Mouse (Mus musculus): ENCODE measurements around the gene Gsdma3. TPM values are rescaled to one million over a fixed set of nuclear protein-coding genes. Genes with fewer than 3 reads are reported as not detected.

Gene Gsdma3
- polyA plus RNA-seq, 1 experiment from 2014 or later, result not detected

- H3K27me3 ChIP-seq (ENCODE audit: control insufficient read depth, insufficient read depth, low read length), result no peaks in the 10 kb centered on the region
- peak within 1 kb of the TSS; percentile 94 for H3K9ac ChIP-seq (ENCODE audit: low read depth, low read length)
- ATAC-seq (ENCODE audit: low FRiP score) (peak; percentile 97), DNase-seq (ENCODE audit: low spot score) (peak; percentile 98)
- no peaks in the 10 kb centered on the region for H3K4me1 ChIP-seq (replicated peaks; ENCODE audit: control insufficient read depth, insufficient read depth, low read length)
- H3K36me3 ChIP-seq (ENCODE audit: control insufficient read depth, insufficient read depth, low read length), result no peaks in the 10 kb centered on the region
- H3K4me2 ChIP-seq (replicated peaks; ENCODE audit: low read depth, low read length), result peak within 1 kb of the TSS; percentile 76
- H3K27ac ChIP-seq (ENCODE audit: low read depth, low read length), result peak within 1 kb of the TSS; percentile 39; the same call in 1 of the 2 replicates
- WGBS, result 6% methylated on average over 45 of the region's 45 CpGs
- H3K4me3 ChIP-seq (ENCODE audit: low read depth, low read length), result peak within 1 kb of the TSS; percentile 96
- no peaks in the 10 kb centered on the region for H3K9me3 ChIP-seq (ENCODE audit: control insufficient read depth, low read length)
Observed at GRCm38 (mm10) chr11:98681786-98682745, 55.9 kb downstream of the Gsdma3 start, which contains the start of gene Psmd3. Gene Psmd3 (plus strand): TSS chr11:98682554.

- H3K4me3 ChIP-seq (ENCODE audit: low read depth, low read length), result peak overlapping the region; percentile 96
- H3K27me3 ChIP-seq (ENCODE audit: control insufficient read depth, insufficient read depth, low read length), result no peaks in the 10 kb centered on the region
- WGBS, result 0% methylated on average over 13 of the region's 23 CpGs
- H3K4me1 ChIP-seq (replicated peaks; ENCODE audit: control insufficient read depth, insufficient read depth, low read length), result no peaks in the 10 kb centered on the region
- DNase-seq (ENCODE audit: low spot score) (no peak), ATAC-seq (ENCODE audit: low FRiP score) (peak; percentile 45)
- 0 out of 2 replicates have a peak overlapping the region, but pooled peaks have one; percentile 39 for H3K27ac ChIP-seq (ENCODE audit: low read depth, low read length)
- peak overlapping the region; percentile 94 for H3K9ac ChIP-seq (ENCODE audit: low read depth, low read length)
- H3K36me3 ChIP-seq (ENCODE audit: control insufficient read depth, insufficient read depth, low read length), result peaks cover 4% of the 10 kb centered on the region; the same call in 1 of the 2 replicates
- H3K9me3 ChIP-seq (ENCODE audit: control insufficient read depth, low read length), result no peaks in the 10 kb centered on the region
- peak overlapping the region; percentile 76 for H3K4me2 ChIP-seq (replicated peaks; ENCODE audit: low read depth, low read length)
Observed at GRCm38 (mm10) chr11:98682811-98683210, 56.7 kb downstream of the Gsdma3 start.

- Histone ChIP-seq H3K27ac (ENCODE audit: low read depth, low read length) (no peak overlapping the region), H3K4me1 (replicated peaks; ENCODE audit: control insufficient read depth, insufficient read depth, low read length) (no peaks in the 10 kb centered on the region), H3K36me3 (ENCODE audit: control insufficient read depth, insufficient read depth, low read length) (peaks cover 9% of the 10 kb centered on the region; the same call in 1 of the 2 replicates), H3K4me2 (replicated peaks; ENCODE audit: low read depth, low read length) (no peak overlapping the region), H3K4me3 (ENCODE audit: low read depth, low read length) (no peak overlapping the region), H3K9ac (ENCODE audit: low read depth, low read length) (no peak overlapping the region), H3K9me3 (ENCODE audit: control insufficient read depth, low read length) (no peaks in the 10 kb centered on the region), H3K27me3 (ENCODE audit: control insufficient read depth, insufficient read depth, low read length) (no peaks in the 10 kb centered on the region)
- WGBS, result 92% methylated on average over 9 of the region's 9 CpGs
- no peak for ATAC-seq (ENCODE audit: low FRiP score)
- no peak for DNase-seq (ENCODE audit: low spot score)
Observed at GRCm38 (mm10) chr11:98685642-98686041, 59.5 kb downstream of the Gsdma3 start.

- WGBS, result 92% methylated on average over 4 of the region's 4 CpGs
- ATAC-seq (ENCODE audit: low FRiP score), result no peak
- Histone ChIP-seq H3K27me3 (ENCODE audit: control insufficient read depth, insufficient read depth, low read length) (no peaks in the 10 kb centered on the region), H3K4me2 (replicated peaks; ENCODE audit: low read depth, low read length) (no peak overlapping the region), H3K9ac (ENCODE audit: low read depth, low read length) (no peak overlapping the region), H3K4me1 (replicated peaks; ENCODE audit: control insufficient read depth, insufficient read depth, low read length) (no peaks in the 10 kb centered on the region), H3K27ac (ENCODE audit: low read depth, low read length) (no peak overlapping the region), H3K9me3 (ENCODE audit: control insufficient read depth, low read length) (no peaks in the 10 kb centered on the region), H3K4me3 (ENCODE audit: low read depth, low read length) (no peak overlapping the region), H3K36me3 (ENCODE audit: control insufficient read depth, insufficient read depth, low read length) (peaks cover 15% of the 10 kb centered on the region)
- no peak for DNase-seq (ENCODE audit: low spot score)
Observed at GRCm38 (mm10) chr11:98686976-98687375, 60.8 kb downstream of the Gsdma3 start.

Other genes with a start within 250 kb of the Gsdma3 start
- gene Tcap, start 242.5 kb upstream of the Gsdma3 start, polyA plus RNA-seq (2014; fragmentation: Nextera tagmentation; extraction: Ambion mirVana), result 0.53 and 0.54 TPM in 2 replicates
- 0.54 and 0.93 TPM in 2 replicates for gene Pnmt, start 239.9 kb upstream of the Gsdma3 start, polyA plus RNA-seq (2014; fragmentation: Nextera tagmentation; extraction: Ambion mirVana)
- gene Pgap3, start 225.9 kb upstream of the Gsdma3 start, polyA plus RNA-seq (2014; fragmentation: Nextera tagmentation; extraction: Ambion mirVana), result 4.3 and 4.5 TPM in 2 replicates
- gene Erbb2, start 213.9 kb upstream of the Gsdma3 start, polyA plus RNA-seq (2014; fragmentation: Nextera tagmentation; extraction: Ambion mirVana), result 15.5 and 17.2 TPM in 2 replicates
- 152 and 167 TPM in 2 replicates for gene Mien1, start 187.4 kb upstream of the Gsdma3 start, polyA plus RNA-seq (2014; fragmentation: Nextera tagmentation; extraction: Ambion mirVana)
- 2.1 and 3.3 TPM in 2 replicates for gene Grb7, start 180.0 kb upstream of the Gsdma3 start, polyA plus RNA-seq (2014; fragmentation: Nextera tagmentation; extraction: Ambion mirVana)
- gene Ikzf3, start 80.3 kb upstream of the Gsdma3 start, polyA plus RNA-seq (2014; fragmentation: Nextera tagmentation; extraction: Ambion mirVana), result 0.11 and 0.60 TPM in 2 replicates
- gene Zpbp2, start 75.3 kb upstream of the Gsdma3 start, polyA plus RNA-seq (2014; fragmentation: Nextera tagmentation; extraction: Ambion mirVana), result 0.21 TPM in 1 of 2 replicates, not detected in the other
- 10.9 and 12.2 TPM in 2 replicates for gene Ormdl3, start 39.0 kb upstream of the Gsdma3 start, polyA plus RNA-seq (2014; fragmentation: Nextera tagmentation; extraction: Ambion mirVana)
- not detected in 2 replicates for gene Lrrc3c, start 28.1 kb upstream of the Gsdma3 start, polyA plus RNA-seq (2014; fragmentation: Nextera tagmentation; extraction: Ambion mirVana)
- 0.85 and 1.8 TPM in 2 replicates for gene Gm12355, start 699 bp upstream of the Gsdma3 start, polyA plus RNA-seq (2014; fragmentation: Nextera tagmentation; extraction: Ambion mirVana)
- not detected in 2 replicates for gene Gsdma2, start 20.4 kb downstream of the Gsdma3 start, polyA plus RNA-seq (2014; fragmentation: Nextera tagmentation; extraction: Ambion mirVana)
- gene Gsdma, start 38.0 kb downstream of the Gsdma3 start, polyA plus RNA-seq (2014; fragmentation: Nextera tagmentation; extraction: Ambion mirVana), result not detected in 2 replicates
- 154 and 155 TPM in 2 replicates for gene Psmd3, start 56.2 kb downstream of the Gsdma3 start, polyA plus RNA-seq (2014; fragmentation: Nextera tagmentation; extraction: Ambion mirVana)
- gene Csf3, start 74.9 kb downstream of the Gsdma3 start, polyA plus RNA-seq (2014; fragmentation: Nextera tagmentation; extraction: Ambion mirVana), result not detected in 2 replicates
- gene Med24, start 103.1 kb downstream of the Gsdma3 start, polyA plus RNA-seq (2014; fragmentation: Nextera tagmentation; extraction: Ambion mirVana), result 47.3 and 60.8 TPM in 2 replicates
- 34.7 and 41.4 TPM in 2 replicates for gene Thra, start 114.3 kb downstream of the Gsdma3 start, polyA plus RNA-seq (2014; fragmentation: Nextera tagmentation; extraction: Ambion mirVana)
- 0.92 and 1.4 TPM in 2 replicates for gene Nr1d1, start 149.0 kb downstream of the Gsdma3 start, polyA plus RNA-seq (2014; fragmentation: Nextera tagmentation; extraction: Ambion mirVana)
- gene Msl1, start 169.2 kb downstream of the Gsdma3 start, polyA plus RNA-seq (2014; fragmentation: Nextera tagmentation; extraction: Ambion mirVana), result 25.0 and 28.0 TPM in 2 replicates
- gene Casc3, start 178.5 kb downstream of the Gsdma3 start, polyA plus RNA-seq (2014; fragmentation: Nextera tagmentation; extraction: Ambion mirVana), result 44.6 and 49.6 TPM in 2 replicates
- 2.0 and 2.2 TPM in 2 replicates for gene Rapgefl1, start 210.4 kb downstream of the Gsdma3 start, polyA plus RNA-seq (2014; fragmentation: Nextera tagmentation; extraction: Ambion mirVana)
- gene Wipf2, start 237.3 kb downstream of the Gsdma3 start, polyA plus RNA-seq (2014; fragmentation: Nextera tagmentation; extraction: Ambion mirVana), result 5.1 and 5.4 TPM in 2 replicates

Data from hindbrain, embryonic 11.5 days (tissue).